Mouse (Mus musculus) C2C12 (cell line): ENCODE measurements around the gene Ubtf. TPM values are rescaled to one million over a fixed set of nuclear protein-coding genes. Genes with fewer than 3 reads are reported as not detected.

Source experiments
- H3K27me3 ChIP-seq: one replicate; pipeline ENCODE4 v1.6.1; 2011; ENCODE audit not compliant: control insufficient read depth, insufficient read depth, insufficient read length
- H3K36me3 ChIP-seq: one replicate; pipeline ENCODE4 v1.6.1; 2011; ENCODE audit not compliant: control insufficient read depth, insufficient read depth
- H3K4me3 ChIP-seq: one replicate; pipeline ENCODE4 v1.5.1; 2011; ENCODE audit warnings: mild to moderate bottlenecking, control low read depth; ENCODE audit not compliant: poor library complexity, insufficient read depth, severe bottlenecking
- H3K79me2 ChIP-seq: one replicate; pipeline ENCODE4 v1.6.1; 2011; ENCODE audit not compliant: control insufficient read depth, insufficient read depth
- H3K79me3 ChIP-seq: one replicate; pipeline ENCODE4 v1.6.1; 2011; ENCODE audit warnings: low read depth, control low read depth
- H3ac ChIP-seq: one replicate; pipeline ENCODE3; 2011; ENCODE audit warnings: low read depth; ENCODE audit not compliant: control insufficient read depth, insufficient read length
- CEBPB ChIP-seq: IDR thresholded peaks from one replicate; pipeline ENCODE4 v1.6.1; 2011; ENCODE audit warnings: low read depth, mild to moderate bottlenecking, control low read depth, moderate library complexity
- CTCF ChIP-seq: IDR thresholded peaks from one replicate; pipeline ENCODE4 v1.5.1; 2011; ENCODE audit not compliant: control insufficient read depth, insufficient read depth, insufficient read length
- FOSL1 ChIP-seq: IDR thresholded peaks from one replicate; pipeline ENCODE4 v1.8.0; 2011; ENCODE audit warnings: mild to moderate bottlenecking, low read length; ENCODE audit not compliant: poor library complexity, insufficient read depth, severe bottlenecking
- MAX ChIP-seq: IDR thresholded peaks from one replicate; pipeline ENCODE4 v1.6.1; 2011; ENCODE audit warnings: mild to moderate bottlenecking, control low read depth
- MYOD1 ChIP-seq: IDR thresholded peaks from one replicate; pipeline ENCODE4 v1.6.1; 2011; ENCODE audit warnings: low read depth; ENCODE audit not compliant: control insufficient read depth, insufficient read length
- MYOG ChIP-seq: IDR thresholded peaks from one replicate; pipeline ENCODE4 v1.6.1; 2011; ENCODE audit not compliant: control insufficient read depth, insufficient read length; ENCODE audit errors: extremely low read depth
- USF1 ChIP-seq: IDR thresholded peaks from one replicate; pipeline ENCODE4 v1.6.1; 2011; ENCODE audit warnings: low read depth, mild to moderate bottlenecking, control low read depth, moderate library complexity
- polyA plus RNA-seq: library from polyadenylated mRNA; unstranded; fragments of >200 nt; fragmentation: generic; extraction: Trizol; gene quantifications from one replicate; pipeline ENCODE4 v1.2.1, GENCODE M21; 2012; ENCODE audit warnings: missing spikeins

The Ubtf gene
- polyA plus RNA-seq, 1 experiment: 70.2 TPM

GRCm38 (mm10) chr11:102355501-102355900, 36.0 kb upstream of the Ubtf start:
- Histone ChIP-seq H3K79me3 (no peaks in the 10 kb centered on the region), H3K27me3 (peaks cover 92% of the 10 kb centered on the region), H3ac (no peak overlapping the region), H3K4me3 (no peak overlapping the region), H3K36me3 (no peaks in the 10 kb centered on the region), H3K79me2 (no peaks in the 10 kb centered on the region)
- TF ChIP-seq MAX (no peak), USF1 (no peak), FOSL1 (no peak), MYOD1 (no peak), MYOG (no peak), CEBPB (no peak), CTCF (no peak)

GRCm38 (mm10) chr11:102353021-102353431, 33.5 kb upstream of the Ubtf start:
- no peak for TF ChIP-seq USF1
- TF ChIP-seq CTCF: no peak
- no peak for TF ChIP-seq FOSL1
- no peak for TF ChIP-seq CEBPB
- no peak for TF ChIP-seq MYOD1
- TF ChIP-seq MAX: no peak
- no peak for TF ChIP-seq MYOG
- peaks cover 89% of the 10 kb centered on the region for H3K27me3 ChIP-seq
- H3K79me3 ChIP-seq: no peaks in the 10 kb centered on the region
- no peaks in the 10 kb centered on the region for H3K36me3 ChIP-seq
- no peak overlapping the region for H3ac ChIP-seq
- H3K79me2 ChIP-seq: no peaks in the 10 kb centered on the region
- no peak overlapping the region for H3K4me3 ChIP-seq

- Histone ChIP-seq H3K79me2 (no peaks in the 10 kb centered on the region), H3K79me3 (no peaks in the 10 kb centered on the region), H3K36me3 (no peaks in the 10 kb centered on the region), H3ac (no peak overlapping the region), H3K27me3 (peaks cover 88% of the 10 kb centered on the region), H3K4me3 (no peak overlapping the region)
- TF ChIP-seq MYOG (no peak), FOSL1 (no peak), MAX (no peak), USF1 (no peak), CEBPB (no peak), CTCF (no peak), MYOD1 (no peak)
Measured at GRCm38 (mm10) chr11:102352378-102352777, 32.8 kb upstream of the Ubtf start.

GRCm38 (mm10) chr11:102350981-102351523, 31.5 kb upstream of the Ubtf start:
- no peak overlapping the region for H3ac ChIP-seq
- H3K79me3 ChIP-seq: no peaks in the 10 kb centered on the region
- H3K79me2 ChIP-seq: no peaks in the 10 kb centered on the region
- H3K4me3 ChIP-seq: no peak overlapping the region
- H3K36me3 ChIP-seq: no peaks in the 10 kb centered on the region
- peaks cover 75% of the 10 kb centered on the region for H3K27me3 ChIP-seq
- TF ChIP-seq FOSL1: no peak
- no peak for TF ChIP-seq CTCF
- no peak for TF ChIP-seq MYOG
- TF ChIP-seq CEBPB: no peak
- TF ChIP-seq MAX: no peak
- TF ChIP-seq MYOD1: no peak
- no peak for TF ChIP-seq USF1

GRCm38 (mm10) chr11:102350416-102350815, 30.9 kb upstream of the Ubtf start:
- no peaks in the 10 kb centered on the region for H3K79me2 ChIP-seq
- no peaks in the 10 kb centered on the region for H3K79me3 ChIP-seq
- H3K36me3 ChIP-seq: no peaks in the 10 kb centered on the region
- no peak overlapping the region for H3K4me3 ChIP-seq
- peaks cover 69% of the 10 kb centered on the region for H3K27me3 ChIP-seq
- H3ac ChIP-seq: no peak overlapping the region
- no peak for TF ChIP-seq MYOD1
- no peak for TF ChIP-seq USF1
- TF ChIP-seq MAX: no peak
- TF ChIP-seq FOSL1: no peak
- TF ChIP-seq CTCF: no peak
- no peak for TF ChIP-seq MYOG
- no peak for TF ChIP-seq CEBPB

- H3ac ChIP-seq: no peak overlapping the region
- TF ChIP-seq MYOG (no peak), CTCF (no peak), CEBPB (no peak), MYOD1 (no peak), USF1 (no peak), FOSL1 (no peak), MAX (no peak)
- H3K79me3 ChIP-seq: no peaks in the 10 kb centered on the region
- H3K27me3 ChIP-seq: peaks cover 75% of the 10 kb centered on the region
- no peaks in the 10 kb centered on the region for H3K36me3 ChIP-seq
- H3K79me2 ChIP-seq: no peaks in the 10 kb centered on the region
- H3K4me3 ChIP-seq: no peak overlapping the region
Measured at GRCm38 (mm10) chr11:102349189-102349954, 29.8 kb upstream of the Ubtf start.
